Mouse (Mus musculus) fat pad, adult 2 months (tissue): ENCODE results near the gene Auts2.

Experiments
- DNase-seq: peaks from one replicate; pipeline ENCODE4 v3.0.0-alpha.2; 2011; ENCODE audit warnings: low read depth, low spot score; ENCODE audit errors: extremely low read depth

Auts2 gene

GRCm38 (mm10) chr5:131422737-131423136, 1120.4 kb downstream of the Auts2 start:
- DNase-seq: no peak

- DNase-seq: peak; percentile 31
These were observed 1122.7 kb downstream of the Auts2 start for GRCm38 (mm10) chr5:131420406-131420805.

- no peak for DNase-seq
These were observed 1127.1 kb downstream of the Auts2 start for GRCm38 (mm10) chr5:131415902-131416545.

DNA sequence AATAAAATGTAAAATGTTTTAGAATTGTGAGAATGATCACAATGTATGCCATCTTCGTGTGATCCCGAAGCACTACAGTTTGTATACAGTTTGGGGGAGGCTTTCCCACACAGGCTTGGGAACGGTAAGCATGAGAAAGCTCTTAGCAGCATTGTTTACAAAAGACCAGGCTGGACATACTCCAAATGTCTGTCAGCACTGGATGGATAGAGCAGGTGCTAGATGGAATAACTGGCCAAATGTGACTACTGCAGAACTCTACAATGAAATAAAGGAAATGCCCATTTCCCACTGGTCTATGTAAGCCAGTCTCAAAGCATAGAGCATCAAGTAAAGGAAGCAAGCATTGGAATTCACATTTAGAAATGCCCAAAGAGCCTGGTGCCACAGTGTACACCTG, 1144.9 kb downstream of the Auts2 start:
- no peak for DNase-seq

GRCm38 (mm10) chr5:131395756-131396155, 1147.4 kb downstream of the Auts2 start:
- no peak for DNase-seq
